Comparison of ENCODE assay signal across 7 mouse cellular contexts in the genomic region with DNA sequence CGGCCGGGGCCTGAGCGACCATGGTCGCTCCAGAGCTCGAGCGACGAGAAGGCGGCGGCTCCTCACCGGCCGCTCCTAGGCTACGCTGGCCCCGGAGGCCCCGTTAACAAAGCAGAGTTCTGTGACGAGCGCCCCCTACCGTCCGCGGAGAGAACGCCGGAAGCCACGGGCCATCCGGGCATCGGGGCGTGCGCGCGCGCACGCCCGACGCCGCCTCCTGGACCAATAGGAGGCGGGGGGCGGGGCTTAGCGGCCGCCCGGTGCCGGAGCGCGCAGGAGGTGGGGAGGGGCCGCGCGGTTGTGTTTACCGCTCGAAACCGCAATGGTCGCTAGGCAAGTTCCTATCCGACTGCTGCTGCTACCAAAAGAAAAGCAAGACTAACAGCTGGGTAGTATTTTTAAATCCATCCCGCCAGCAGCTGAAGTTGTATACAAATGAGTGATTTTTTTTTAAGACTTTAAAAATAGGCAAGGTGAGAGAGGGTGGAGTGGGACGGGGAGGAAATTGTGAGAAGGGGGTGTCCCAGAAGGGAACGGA. TPM values are rescaled to one million over a fixed set of nuclear protein-coding genes. Genes with fewer than 3 reads are reported as not detected.
A peak's percentile ranks its signal among the peaks of the same experiment; 100 is the strongest.
DNase-seq lines count a peak whose midpoint lies in the region; ATAC-seq lines count a peak whose summit lies in the region.

A gene (minus strand): TSS at position 155 of the 538 bp plus-strand sequence.

- H3K27me3 ChIP-seq in intestine, embryonic 16.5 days (replicated peaks; ENCODE audit: control insufficient read depth, insufficient read depth, low read length) = no peaks in the 10 kb centered on the region
- H3K27me3 ChIP-seq in midbrain, embryonic 11.5 days (ENCODE audit: control insufficient read depth, insufficient read depth, low read length) = no peaks in the 10 kb centered on the region

- peak within 1 kb of the TSS; percentile 97 for H3K27ac ChIP-seq in intestine, embryonic 16.5 days (ENCODE audit: low read length)
- H3K27ac ChIP-seq in midbrain, embryonic 11.5 days (ENCODE audit: low read depth, low read length) = peak within 1 kb of the TSS; percentile 96

- peaks cover 2% of the 10 kb centered on the region; the same call in 1 of the 2 replicates for H3K36me3 ChIP-seq in intestine, embryonic 16.5 days (ENCODE audit: control insufficient read depth, insufficient read depth, low read length)
- no peaks in the 10 kb centered on the region; the same call in 1 of the 2 replicates for H3K36me3 ChIP-seq in midbrain, embryonic 11.5 days (ENCODE audit: control insufficient read depth, insufficient read depth, low read length)

- WGBS in intestine, embryonic 16.5 days = under 1% methylated on average over 52 of the region's 52 CpGs
- under 1% methylated on average over 43 of the region's 52 CpGs for WGBS in midbrain, embryonic 11.5 days

- peak; percentile 96 for DNase-seq in adrenal gland, adult 2 months
- peak; percentile 94 for DNase-seq in embryo, embryonic 11.5 days (ENCODE audit: low read depth, low spot score)
- DNase-seq in gastrocnemius, postnatal 4 days (ENCODE audit: low spot score in 2 of 2) = peak; percentile 96 to 97
- DNase-seq in left cerebral cortex, postnatal 36 days (ENCODE audit: low spot score in 2 of 2) = peak; percentile 93 to 95
- peak; percentile 100 for DNase-seq in midbrain, embryonic 11.5 days (ENCODE audit: low spot score, missing footprints)
- DNase-seq in skeletal muscle tissue, adult 2 months (ENCODE audit: low read depth, low spot score) = peak; percentile 95

- intact Hi-C loops in left cerebral cortex, postnatal 36 days (cut with DNase I) = no loop called here

- peak; percentile 95 for ATAC-seq in intestine, embryonic 16.5 days
- ATAC-seq in midbrain, embryonic 11.5 days (ENCODE audit: low FRiP score) = peak; percentile 95

- H3K4me3 ChIP-seq in intestine, embryonic 16.5 days (ENCODE audit: low read length) = peak within 1 kb of the TSS; percentile 96
- H3K4me3 ChIP-seq in midbrain, embryonic 11.5 days (ENCODE audit: low read depth, low read length) = peak within 1 kb of the TSS; percentile 75

- H3K9ac ChIP-seq in intestine, embryonic 16.5 days (ENCODE audit: low read depth, low read length) = peak within 1 kb of the TSS; percentile 100
- H3K9ac ChIP-seq in midbrain, embryonic 11.5 days (ENCODE audit: low read length) = peak within 1 kb of the TSS; percentile 99

- H3K4me2 ChIP-seq in intestine, embryonic 16.5 days (ENCODE audit: low read depth, low read length) = peak within 1 kb of the TSS; percentile 69
- H3K4me2 ChIP-seq in midbrain, embryonic 11.5 days = peak within 1 kb of the TSS; percentile 85

- peaks cover 7% of the 10 kb centered on the region for H3K4me1 ChIP-seq in intestine, embryonic 16.5 days (ENCODE audit: control insufficient read depth, insufficient read depth, low read length)
- peaks cover 12% of the 10 kb centered on the region; the same call in 1 of the 2 replicates for H3K4me1 ChIP-seq in midbrain, embryonic 11.5 days (ENCODE audit: control insufficient read depth, insufficient read depth, low read length)

- H3K9me3 ChIP-seq in intestine, embryonic 16.5 days (ENCODE audit: control insufficient read depth, low read length) = no peaks in the 10 kb centered on the region
- H3K9me3 ChIP-seq in midbrain, embryonic 11.5 days (ENCODE audit: control insufficient read depth, low read length) = no peaks in the 10 kb centered on the region

RNA-seq across cellular contexts. Expression of the gene that starts here (rescaled TPM):
- 10 to 100 TPM; 47.0 to 55.4 TPM for total RNA-seq in adrenal gland, adult 2 months (2021)
- polyA plus RNA-seq in adrenal gland, adult 2 months (2012; rRNA removed) = 145 and 155 TPM in 2 replicates
- 10 to 100 TPM; 39.6 to 48.6 TPM for total RNA-seq in gastrocnemius, postnatal 4 days (2021)
- polyA plus RNA-seq in intestine, embryonic 16.5 days (2015; fragmentation: Nextera tagmentation; extraction: Ambion mirVana) = 30.8 and 32.4 TPM in 2 replicates
- 10 to 100 TPM; 47.0 to 66.1 TPM for total RNA-seq in left cerebral cortex, postnatal 36 days (2021)
- polyA plus RNA-seq in midbrain, embryonic 11.5 days (2014; fragmentation: Nextera tagmentation; extraction: Ambion mirVana) = 67.5 and 74.3 TPM in 2 replicates

Comparison
In these comparisons a context has a peak if more than half of its experiments do, and no peak if none do; other contexts are left out.
1. Peak in every context shown above with its lines: DNase-seq, ATAC-seq, H3K4me3 ChIP-seq and H3K27ac ChIP-seq.